Mouse (Mus musculus) small intestine, adult 2 months (tissue): ENCODE results near the gene Zfp286.

Experiments used
- CTCF ChIP-seq: fragments of 200-500 bp; IDR thresholded peaks from 2 replicates; pipeline ENCODE4 v1.5.1; 2012; ENCODE audit warnings: low read depth, mild to moderate bottlenecking, control low read depth, inconsistent platforms, low read length, moderate library complexity, mixed read lengths; ENCODE audit not compliant: insufficient replicate concordance, insufficient read length; ENCODE audit errors: extremely low read depth
- POLR2A ChIP-seq: fragments of 200-500 bp; IDR thresholded peaks from 2 replicates; pipeline ENCODE4 v1.6.1; 2012; ENCODE audit warnings: low read depth, mild to moderate bottlenecking, control low read depth, inconsistent platforms, low read length, moderate library complexity

DNA sequence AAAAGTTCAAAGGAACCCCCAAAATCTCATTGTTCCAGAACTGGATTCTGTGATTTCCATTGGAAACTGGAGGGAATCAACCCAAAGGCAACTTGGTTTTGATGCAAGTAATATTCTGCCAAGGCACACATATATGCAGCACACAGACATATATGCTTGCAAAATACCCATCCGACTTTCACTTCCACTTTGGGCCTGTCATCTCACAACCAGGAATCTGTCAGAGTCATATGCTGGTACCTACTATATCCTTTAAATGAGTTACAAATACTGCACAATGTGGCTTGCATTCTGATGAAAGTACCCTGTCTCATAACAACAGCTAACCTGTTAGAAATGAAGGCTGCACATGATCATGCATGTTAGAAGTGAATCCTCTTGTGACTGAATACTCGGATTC is 18.7 kb upstream of the Zfp286 start:
- TF ChIP-seq POLR2A (no peak), CTCF (no peak)
